Mouse (Mus musculus): ENCODE data around the gene Gm38431.

Gm38431 gene

GRCm38 (mm10) chr9:21091707-21092320 lies at the start of gene Gm38431, which contains the start of gene Raver1:
TSS of gene Gm38431 (minus strand) at chr9:21091997.
TSS of gene Raver1 (minus strand) at chr9:21092008.
- peak; percentile 97 for DNase-seq (ENCODE audit: low spot score in 2 of 2)

- no peak for DNase-seq (ENCODE audit: low spot score in 2 of 2)
Measured at GRCm38 (mm10) chr9:21138386-21138785, 46.6 kb upstream of the Gm38431 start.

- DNase-seq (ENCODE audit: low spot score in 2 of 2), result no peak
Measured at GRCm38 (mm10) chr9:21137229-21137628, 45.4 kb upstream of the Gm38431 start.

GRCm38 (mm10) chr9:21136401-21136800 lies 44.6 kb upstream of the Gm38431 start:
- DNase-seq (ENCODE audit: low spot score in 2 of 2), result no peak

- DNase-seq (ENCODE audit: low spot score in 2 of 2), result no peak
Measured at GRCm38 (mm10) chr9:21135941-21136381, 44.2 kb upstream of the Gm38431 start.

- DNase-seq (ENCODE audit: low spot score in 2 of 2), result no peak
Measured at GRCm38 (mm10) chr9:21135329-21135890, 43.6 kb upstream of the Gm38431 start.

- no peak for DNase-seq (ENCODE audit: low spot score in 2 of 2)
Measured at GRCm38 (mm10) chr9:21134595-21135328, 43.0 kb upstream of the Gm38431 start.

GRCm38 (mm10) chr9:21133064-21133707 lies 41.4 kb upstream of the Gm38431 start:
- DNase-seq (ENCODE audit: low spot score in 2 of 2), result no peak

GRCm38 (mm10) chr9:21132102-21132775 lies 40.4 kb upstream of the Gm38431 start:
- no peak for DNase-seq (ENCODE audit: low spot score in 2 of 2)

- peak; percentile 90 to 91 for DNase-seq (ENCODE audit: low spot score in 2 of 2)
Measured at GRCm38 (mm10) chr9:21131059-21131956, 39.5 kb upstream of the Gm38431 start, which contains the start of gene Tyk2. TSS of gene Tyk2 (minus strand) at chr9:21131243.

GRCm38 (mm10) chr9:21126259-21126627 lies 34.4 kb upstream of the Gm38431 start:
- DNase-seq (ENCODE audit: low spot score in 2 of 2), result no peak

- DNase-seq (ENCODE audit: low spot score in 2 of 2), result no peak
Measured at GRCm38 (mm10) chr9:21125502-21126258, 33.9 kb upstream of the Gm38431 start.

GRCm38 (mm10) chr9:21124837-21125236 lies 33.0 kb upstream of the Gm38431 start:
- DNase-seq (ENCODE audit: low spot score in 2 of 2), result no peak

- DNase-seq (ENCODE audit: low spot score in 2 of 2), result no peak
Measured at GRCm38 (mm10) chr9:21121483-21121882, 29.7 kb upstream of the Gm38431 start.

GRCm38 (mm10) chr9:21117073-21117472 lies 25.3 kb upstream of the Gm38431 start:
- DNase-seq (ENCODE audit: low spot score in 2 of 2), result no peak

- DNase-seq (ENCODE audit: low spot score in 2 of 2), result no peak
Measured at GRCm38 (mm10) chr9:21115105-21115504, 23.3 kb upstream of the Gm38431 start.

- no peak for DNase-seq (ENCODE audit: low spot score in 2 of 2)
Measured at GRCm38 (mm10) chr9:21114190-21114589, 22.4 kb upstream of the Gm38431 start.

- DNase-seq (ENCODE audit: low spot score in 2 of 2), result no peak
Measured at GRCm38 (mm10) chr9:21113751-21114150, 22.0 kb upstream of the Gm38431 start.

GRCm38 (mm10) chr9:21107607-21108237 lies 15.9 kb upstream of the Gm38431 start:
- DNase-seq (ENCODE audit: low spot score in 2 of 2), result no peak

All from frontal cortex, postnatal 10 days (tissue).